Mouse (Mus musculus) frontal cortex, adult (tissue): ENCODE results near the gene Tenm4.

ENCODE experiments used
- ATAC-seq: cut with Nextera tagmentation; 2 replicates; pipeline ENCODE4 v1.9.2; 2017; ENCODE audit warnings: mild to moderate bottlenecking, moderate library complexity, mixed read lengths; ENCODE audit not compliant: low TSS enrichment

Gene Tenm4

DNA sequence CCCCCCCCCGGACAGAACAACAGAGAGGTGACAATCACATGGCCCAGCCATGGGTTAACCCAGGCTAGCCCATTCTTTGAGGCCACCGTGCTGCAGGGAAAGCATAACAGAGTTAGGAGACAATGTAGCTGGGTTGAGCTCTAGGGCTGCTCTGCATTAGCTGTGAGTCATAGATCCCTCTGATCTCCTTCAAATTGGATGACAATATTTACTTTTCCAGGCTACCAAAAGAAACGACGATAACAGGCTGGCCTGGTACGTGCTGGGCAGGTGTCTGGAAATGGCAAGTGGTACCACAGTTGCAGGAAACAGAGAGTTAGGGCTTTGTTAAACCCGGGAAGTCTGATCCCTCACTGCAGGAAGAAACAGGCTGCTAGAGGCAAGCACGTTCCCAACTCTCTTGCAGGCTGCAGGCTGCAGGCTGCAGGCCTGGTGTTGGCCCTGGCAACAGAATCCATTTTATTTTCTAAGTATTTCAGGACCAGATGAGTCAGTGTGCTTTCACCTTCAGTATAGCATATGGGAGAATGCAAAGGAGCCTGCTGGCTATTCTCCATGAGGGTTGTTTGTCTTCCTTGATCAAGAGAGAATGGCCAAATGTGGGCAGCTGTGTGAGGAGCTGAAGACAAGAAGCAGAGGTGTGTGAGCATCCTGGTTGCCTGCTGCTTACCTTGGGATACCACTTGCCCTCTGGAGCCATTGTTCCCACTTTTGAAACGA is 353.6 kb downstream of the Tenm4 start:
- peak; percentile 26; the same call in 1 of the 2 replicates for ATAC-seq

DNA sequence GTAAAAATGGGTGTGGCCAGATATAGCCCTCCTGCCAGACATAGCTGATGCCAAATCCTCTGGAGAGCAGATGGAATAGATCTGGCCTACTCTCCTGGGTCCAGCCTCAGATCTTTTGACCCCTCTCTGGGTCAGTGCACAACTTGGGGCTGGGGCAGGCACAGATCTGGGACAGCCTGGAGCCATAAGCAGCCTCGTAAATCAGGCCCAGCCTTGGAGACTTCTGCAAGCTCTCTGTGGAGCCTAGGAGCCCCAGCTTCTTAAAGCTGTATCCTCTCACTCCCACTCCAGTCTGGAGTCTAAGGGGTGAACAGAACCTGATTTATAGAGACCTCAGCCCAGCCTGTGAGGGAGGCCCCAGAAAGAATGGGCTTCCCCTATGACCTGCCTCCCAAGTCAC is 354.3 kb downstream of the Tenm4 start:
- no peak for ATAC-seq

DNA sequence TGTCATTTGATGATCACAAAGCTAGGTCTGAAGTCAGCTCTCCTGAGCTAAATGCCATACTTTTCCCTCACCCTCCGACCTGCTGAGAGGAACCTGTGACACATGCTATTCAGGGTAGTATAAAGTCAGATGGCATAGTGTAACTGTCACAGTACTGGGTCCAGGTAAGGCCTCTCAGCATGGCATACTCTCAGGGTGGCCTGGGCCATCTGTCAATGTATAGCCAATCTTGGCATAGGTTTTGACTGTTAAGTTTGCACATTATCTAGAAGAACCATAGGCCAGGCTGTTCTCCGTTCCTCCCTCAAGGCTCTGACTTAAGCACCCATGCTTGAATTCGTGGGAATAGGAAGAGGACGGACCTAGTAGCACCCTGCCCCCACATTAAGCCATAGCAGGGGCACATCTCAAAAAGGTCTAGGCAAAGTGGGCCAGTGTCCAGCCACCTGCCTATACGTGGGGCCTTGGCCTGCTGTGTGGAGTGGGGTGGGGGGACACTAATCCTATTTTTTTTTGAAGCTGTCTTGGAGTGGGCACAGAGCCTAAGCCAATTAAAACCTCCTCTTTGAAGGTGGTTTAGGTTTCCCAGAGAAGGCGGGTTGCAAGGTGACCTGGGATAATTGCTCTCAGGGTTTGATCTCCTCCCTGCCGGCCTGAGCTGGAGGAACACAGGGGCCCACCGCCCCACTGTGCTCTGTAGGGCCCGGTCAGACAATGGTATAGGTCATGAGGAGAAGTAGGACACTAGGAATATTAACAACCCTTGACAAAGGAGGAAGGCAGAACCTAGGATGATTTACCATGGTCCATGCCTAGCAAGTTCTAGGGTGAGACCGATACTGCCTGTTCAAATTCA is 359.8 kb downstream of the Tenm4 start:
- ATAC-seq = no peak

- no peak for ATAC-seq
Measured at GRCm38 (mm10) chr7:96531954-96532737, 361.1 kb downstream of the Tenm4 start.

DNA sequence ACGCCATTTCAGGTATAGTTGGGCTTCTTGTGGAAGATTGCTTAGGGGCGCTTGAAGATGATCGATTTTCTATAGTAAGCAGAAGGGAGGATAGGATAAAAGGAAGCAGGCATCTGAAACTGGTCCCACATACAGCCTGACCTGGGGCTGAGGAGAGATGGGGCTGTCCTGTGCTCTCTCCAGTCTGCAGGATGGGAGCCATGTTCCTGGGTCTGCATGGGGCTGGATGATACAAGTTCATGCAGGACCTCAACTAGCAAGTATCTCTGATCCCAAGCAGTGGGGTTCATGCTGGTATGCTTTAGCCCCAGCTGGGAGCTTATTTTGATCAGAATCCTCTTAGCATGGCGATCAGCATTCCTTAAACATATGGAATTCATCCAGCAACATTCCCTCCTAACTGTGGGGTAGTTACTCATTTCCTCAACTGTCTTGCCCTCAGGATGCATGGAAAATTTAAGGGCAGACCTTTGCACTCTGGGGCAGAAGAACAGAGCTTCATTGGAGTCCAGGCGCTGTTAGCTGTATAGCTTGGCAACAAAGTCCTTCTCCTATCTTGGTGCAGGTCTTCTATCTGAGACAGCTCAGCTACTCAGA is 361.9 kb downstream of the Tenm4 start:
- no peak for ATAC-seq

DNA sequence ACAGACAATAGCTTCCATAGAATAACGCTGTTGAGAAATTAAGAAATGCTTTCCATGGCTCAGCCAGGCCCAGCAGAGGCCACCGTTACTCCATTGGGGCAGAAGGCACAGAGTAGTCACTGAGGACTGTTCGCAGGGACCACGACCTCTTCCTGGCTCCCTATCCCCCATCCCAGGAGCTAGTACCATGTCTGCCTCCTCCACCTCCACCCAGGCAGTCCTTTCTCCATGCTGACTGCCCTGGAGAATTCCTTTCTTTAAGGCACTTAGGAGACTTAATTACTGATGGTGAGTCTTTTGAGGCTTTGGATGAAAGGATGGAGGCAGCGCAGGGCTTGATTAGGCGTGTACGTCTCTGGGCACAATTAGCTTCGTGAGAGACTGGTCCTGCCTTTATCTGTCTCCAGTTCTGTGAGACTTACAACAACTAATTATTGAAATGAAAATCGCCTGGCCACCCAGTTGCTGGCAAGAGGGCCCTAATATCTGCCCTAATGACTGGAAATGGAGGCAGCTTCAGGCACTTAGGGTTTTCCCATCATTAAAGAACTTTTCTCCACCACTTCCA is 365.4 kb downstream of the Tenm4 start:
- ATAC-seq = no peak

- ATAC-seq = no peak
Measured at GRCm38 (mm10) chr7:96539248-96540034, 368.4 kb downstream of the Tenm4 start.

GRCm38 (mm10) chr7:96540458-96541096 is 369.5 kb downstream of the Tenm4 start:
- ATAC-seq = peak; percentile 25; the same call in 1 of the 2 replicates

DNA sequence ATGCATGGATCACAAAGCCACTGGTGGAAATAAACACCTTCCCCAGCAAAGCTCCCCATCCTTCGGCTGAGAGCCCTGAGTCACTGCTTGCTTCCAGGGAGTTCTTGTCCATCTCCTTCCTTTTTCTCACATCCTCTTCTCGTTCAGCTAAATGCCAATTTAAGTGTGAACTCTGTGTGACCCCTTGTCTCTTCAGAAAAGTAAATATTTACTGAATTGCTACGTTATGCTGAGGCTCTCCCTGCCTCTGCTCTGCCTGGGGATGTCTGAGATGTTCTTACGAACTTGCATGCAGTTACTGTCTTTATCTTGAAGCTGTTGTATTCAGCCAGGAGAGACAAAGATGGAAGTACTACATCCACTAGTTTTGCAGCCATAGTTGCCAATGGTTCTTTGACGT is 374.9 kb downstream of the Tenm4 start:
- no peak for ATAC-seq

DNA sequence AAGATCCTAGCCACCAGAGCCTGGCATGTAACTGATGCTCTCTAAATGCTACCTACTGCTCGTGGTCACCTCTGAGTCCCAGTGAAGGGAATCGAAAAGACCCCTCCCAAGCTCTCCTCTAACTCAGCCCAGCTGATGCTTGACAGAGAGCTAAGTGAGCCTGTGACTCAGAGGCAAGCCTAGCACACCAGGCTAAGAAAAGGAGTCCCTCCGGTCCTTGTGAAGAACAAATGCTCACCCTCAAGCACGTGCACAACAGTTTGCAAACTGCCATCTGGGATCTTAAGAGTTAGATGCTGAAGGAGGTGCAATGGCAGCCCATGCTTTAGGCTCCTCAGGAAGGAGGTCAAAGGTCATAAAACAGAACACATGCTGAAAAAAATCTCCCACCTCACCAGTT is 380.8 kb downstream of the Tenm4 start:
- ATAC-seq = peak; percentile 58

DNA sequence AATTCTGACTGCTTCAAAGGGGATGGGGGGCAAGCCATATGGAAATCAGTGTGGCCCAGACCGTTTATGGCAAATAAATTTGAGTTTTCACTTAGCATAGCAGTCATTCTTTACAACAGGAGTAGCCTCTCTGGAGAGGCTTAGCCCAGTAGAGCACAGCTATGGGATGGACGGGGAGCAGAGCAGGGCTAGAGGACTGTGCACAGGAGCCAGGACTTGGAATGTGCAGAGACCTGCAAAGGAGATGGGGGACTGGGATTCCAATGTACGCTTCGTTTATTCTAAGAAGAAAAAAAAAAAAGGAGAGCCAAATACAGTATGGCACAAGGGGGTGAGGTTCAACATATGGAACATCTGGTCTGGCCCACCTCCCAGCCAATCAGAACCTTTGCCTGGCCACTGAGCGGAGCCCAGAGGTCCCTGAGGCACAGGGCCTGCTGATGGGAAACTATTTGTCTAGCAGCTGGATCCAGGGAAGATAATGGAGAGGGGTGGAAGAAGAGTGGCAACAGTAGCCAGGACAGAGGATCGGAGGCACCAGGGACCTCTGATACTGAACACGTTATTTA is 381.3 kb downstream of the Tenm4 start:
- no peak for ATAC-seq

DNA sequence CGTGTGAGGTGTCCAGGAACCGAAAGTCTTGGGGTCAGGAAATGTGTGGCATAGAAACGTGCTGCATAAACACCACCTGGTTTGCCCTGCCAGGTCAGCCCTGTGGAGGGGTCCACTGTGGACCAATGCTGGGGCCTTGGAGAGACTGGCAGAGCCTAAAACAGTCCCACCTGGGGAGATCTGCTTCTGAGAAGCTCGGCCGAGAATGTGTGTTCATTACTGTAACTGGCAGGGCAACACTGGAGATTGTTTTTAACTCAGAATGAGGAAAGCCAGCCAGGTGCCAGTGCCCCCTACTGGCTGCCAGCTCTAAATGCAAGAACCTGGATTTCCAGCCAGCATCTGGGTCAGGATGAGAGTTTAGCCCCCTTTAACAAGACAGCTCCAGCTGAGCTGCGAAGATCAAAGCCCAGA is 383.2 kb downstream of the Tenm4 start:
- peak; percentile 51 for ATAC-seq

DNA sequence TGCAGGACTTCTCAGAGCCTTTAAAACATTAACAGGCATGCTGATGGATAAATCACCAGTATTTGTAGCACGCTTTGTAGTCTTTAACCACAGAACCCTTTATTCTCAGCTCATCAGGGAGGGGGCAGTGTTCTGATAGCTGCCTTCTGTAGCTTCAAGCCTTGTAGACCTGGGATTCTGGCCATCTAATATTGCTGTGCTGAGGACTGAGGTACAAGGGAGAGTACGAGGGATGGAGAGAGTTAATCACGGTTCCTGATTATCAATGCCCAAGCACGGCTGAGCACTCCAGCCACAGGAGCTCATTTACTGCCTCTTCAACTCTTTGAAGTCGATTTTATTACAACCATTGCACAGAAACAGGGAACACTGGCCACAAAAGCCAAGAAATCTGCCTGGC is 384.2 kb downstream of the Tenm4 start:
- ATAC-seq = no peak

DNA sequence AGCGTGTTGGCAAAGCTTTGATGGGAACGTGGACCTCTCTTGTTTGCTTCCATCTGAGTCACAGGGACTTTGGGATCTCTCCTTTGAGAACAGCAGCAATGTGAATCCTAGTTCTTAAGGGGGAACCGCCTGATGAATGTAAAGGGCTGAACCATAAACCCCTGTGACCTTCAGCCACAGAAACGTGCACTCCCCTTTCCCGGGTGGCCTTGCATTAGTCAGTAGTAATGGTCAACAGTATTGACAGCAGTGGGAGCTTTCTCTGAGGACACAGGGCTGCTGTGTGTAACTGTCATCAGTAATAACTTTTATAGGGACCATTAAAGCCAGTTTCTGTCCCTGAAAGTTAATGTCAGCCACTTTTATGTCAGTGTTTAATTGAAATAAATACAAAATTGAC is 385.7 kb downstream of the Tenm4 start:
- ATAC-seq = no peak

GRCm38 (mm10) chr7:96562890-96563289 is 391.8 kb downstream of the Tenm4 start:
- no peak for ATAC-seq

DNA sequence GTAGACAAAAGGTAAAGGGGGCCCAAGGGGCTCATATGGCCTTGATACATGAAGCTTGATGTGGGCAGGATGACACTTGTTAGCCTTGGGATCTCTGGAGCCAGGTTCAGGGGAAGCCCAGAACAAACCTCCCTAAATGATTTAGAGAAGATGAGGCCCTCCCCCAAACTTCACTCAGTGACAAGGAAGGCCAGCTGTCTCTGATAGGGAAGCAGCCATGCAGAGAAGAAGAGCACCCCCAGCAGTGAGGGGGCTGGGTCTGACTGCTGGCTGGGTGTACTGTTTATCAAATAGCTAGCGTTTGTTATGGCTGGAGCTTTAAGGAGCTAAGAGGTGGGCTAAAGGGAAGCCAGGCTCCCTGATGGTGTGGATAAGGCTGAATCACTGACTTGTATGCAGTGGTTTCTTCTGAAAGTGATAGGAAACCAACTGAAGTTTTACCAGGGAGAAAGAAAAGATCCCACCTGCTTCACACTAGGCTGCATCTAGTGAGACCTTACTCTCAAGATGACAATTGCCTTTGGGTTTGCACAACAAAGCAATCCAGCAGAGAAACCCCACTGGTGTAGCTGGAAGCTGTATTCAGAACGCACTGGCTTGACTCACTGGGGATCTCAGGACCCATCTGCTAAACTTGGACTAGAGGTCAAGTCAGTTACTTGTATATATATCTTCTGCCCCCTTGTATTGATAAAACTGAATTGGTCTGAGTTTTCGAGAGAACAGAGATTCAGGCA is 392.5 kb downstream of the Tenm4 start:
- ATAC-seq = no peak

GRCm38 (mm10) chr7:96565806-96566205 is 394.8 kb downstream of the Tenm4 start:
- peak; percentile 38 for ATAC-seq

GRCm38 (mm10) chr7:96566260-96566659 is 395.2 kb downstream of the Tenm4 start:
- peak; percentile 89 for ATAC-seq

DNA sequence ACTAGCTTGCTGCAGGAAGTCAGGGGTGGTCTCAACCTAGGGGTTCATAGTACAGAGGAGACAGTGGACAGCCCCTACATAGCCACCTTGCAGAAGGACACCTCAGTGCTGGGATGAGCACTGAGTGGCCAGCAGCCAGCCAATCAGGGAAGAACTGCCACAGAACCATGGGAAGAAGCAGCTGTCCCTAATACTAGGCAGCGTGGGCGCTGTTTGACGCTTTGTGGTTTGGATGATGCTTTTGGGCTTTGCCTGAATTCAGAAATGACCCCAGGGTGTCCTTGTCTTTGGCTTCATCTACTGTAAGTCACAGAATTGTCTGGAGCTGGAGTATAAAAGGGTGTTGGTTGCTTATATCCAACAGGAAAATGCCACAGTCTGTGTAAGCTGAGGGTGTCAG is 397.0 kb downstream of the Tenm4 start:
- ATAC-seq = no peak
